In the genomic region with DNA sequence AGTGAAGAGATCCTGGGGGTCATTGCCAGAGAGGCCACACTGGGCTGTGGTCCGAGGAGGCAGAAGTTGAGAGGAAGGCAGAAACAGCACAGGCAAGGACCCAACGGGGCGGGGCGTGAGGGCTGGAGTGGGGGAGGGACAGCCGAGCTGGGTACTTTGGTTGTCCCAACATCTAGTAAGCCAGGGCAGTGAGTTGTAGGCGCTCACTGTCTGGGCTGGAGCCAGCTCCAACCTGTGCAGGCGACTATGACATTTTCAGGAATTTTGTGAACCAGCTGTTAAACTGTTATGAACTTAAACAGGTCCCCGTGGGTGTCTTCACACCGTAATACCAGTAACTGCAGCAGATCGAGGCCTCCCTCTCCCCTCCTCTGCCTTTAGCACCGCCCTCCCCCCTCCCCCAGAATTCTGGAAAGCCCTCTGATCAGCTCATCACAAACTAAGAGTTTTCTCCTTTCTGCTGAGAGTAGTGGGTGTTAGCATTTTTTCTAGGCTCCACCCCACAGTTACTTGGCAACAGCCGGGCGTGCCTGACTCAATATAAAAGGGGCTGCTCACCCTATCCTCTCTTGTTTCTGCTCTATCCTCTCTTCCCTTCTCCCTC, we compare ENCODE assay signal across 9 mouse cellular contexts.
DNase-seq lines count a peak whose midpoint lies in the region; ATAC-seq and TF ChIP-seq lines count a peak whose summit lies in the region.
"Had no signal": no experiment of that assay in that cellular context is flagged by ENCODE, and none has a peak within 500 bp of the region (broad histone marks: within the 10 kb centered on the region; RNA-seq: fewer than 3 reads in every experiment).

No protein-coding gene starts in this region.

- intact Hi-C loops in left cerebral cortex, postnatal 25 days (cut with DNase I): loop anchor here (1.0 to 5.0 kb wide), 2 partner anchors 31 to 204 kb away; no protein-coding TSS in a partner anchor

- peaks cover 60% of the 10 kb centered on the region for H3K27me3 ChIP-seq in midbrain, embryonic 10.5 days (ENCODE audit: low read depth, poor library complexity, severe bottlenecking)
- peaks cover 12% of the 10 kb centered on the region for H3K27me3 ChIP-seq in midbrain, embryonic 15.5 days (replicated peaks)
- H3K27me3 ChIP-seq in forebrain, postnatal 0 days (ENCODE audit: insufficient read depth, low read length): no peaks in the 10 kb centered on the region
- peaks cover 18% of the 10 kb centered on the region; the same call in 1 of the 2 replicates for H3K27me3 ChIP-seq in hindbrain, embryonic 14.5 days (ENCODE audit: control insufficient read depth, insufficient read depth, low read length)
- H3K27me3 ChIP-seq in liver, postnatal 0 days (ENCODE audit: insufficient read depth, low read length): peaks cover 25% of the 10 kb centered on the region

- 2% methylated on average over 13 of the region's 13 CpGs for WGBS in midbrain, embryonic 10.5 days
- 10% methylated on average over 13 of the region's 13 CpGs for WGBS in midbrain, embryonic 15.5 days
- 1% methylated on average over 13 of the region's 13 CpGs for WGBS in forebrain, postnatal 0 days
- 2% methylated on average over 13 of the region's 13 CpGs for WGBS in hindbrain, embryonic 14.5 days
- WGBS in liver, postnatal 0 days (ENCODE audit: insufficient replicate concordance): 8% methylated on average over 13 of the region's 13 CpGs

- H3K4me1 ChIP-seq in midbrain, embryonic 10.5 days: peaks cover 51% of the 10 kb centered on the region
- H3K4me1 ChIP-seq in midbrain, embryonic 15.5 days: peaks cover 28% of the 10 kb centered on the region
- peaks cover 22% of the 10 kb centered on the region for H3K4me1 ChIP-seq in forebrain, postnatal 0 days (ENCODE audit: insufficient read depth)
- H3K4me1 ChIP-seq in hindbrain, embryonic 14.5 days (replicated peaks; ENCODE audit: control insufficient read depth, insufficient read depth, low read length): peaks cover 23% of the 10 kb centered on the region
- no peaks in the 10 kb centered on the region for H3K4me1 ChIP-seq in liver, postnatal 0 days (ENCODE audit: insufficient read depth)
- H3K4me1 ChIP-seq: megakaryocyte, embryonic 14.5 days had no signal

- no peak for TF ChIP-seq EP300 in liver, postnatal 0 days (IDR thresholded peaks at IDR 0.05; ENCODE audit: low read depth)

- H3K4me2 ChIP-seq in midbrain, embryonic 15.5 days: no peak overlapping the region; the same call in 1 of the 2 replicates
- peak overlapping the region; percentile 13; the same call in 1 of the 2 replicates for H3K4me2 ChIP-seq in forebrain, postnatal 0 days (ENCODE audit: low read depth)
- no peak overlapping the region for H3K4me2 ChIP-seq in hindbrain, embryonic 14.5 days (replicated peaks)
- H3K4me2 ChIP-seq in liver, postnatal 0 days (ENCODE audit: low read depth, low read length): no peak overlapping the region

- H3K4me3 ChIP-seq in midbrain, embryonic 10.5 days: peak overlapping the region; percentile 35
- no peak overlapping the region for H3K4me3 ChIP-seq in midbrain, embryonic 15.5 days
- H3K4me3 ChIP-seq in forebrain, postnatal 0 days (ENCODE audit: low read depth, low read length): no peak overlapping the region
- no peak overlapping the region for H3K4me3 ChIP-seq in hindbrain, embryonic 14.5 days (replicated peaks; ENCODE audit: low read length)
- no peak overlapping the region for H3K4me3 ChIP-seq in liver, postnatal 0 days (ENCODE audit: low read depth, low read length)
- H3K4me3 ChIP-seq: megakaryocyte, embryonic 14.5 days had no signal

- peak overlapping the region; percentile 78 for H3K27ac ChIP-seq in midbrain, embryonic 10.5 days (replicated peaks)
- H3K27ac ChIP-seq in midbrain, embryonic 15.5 days: no peak overlapping the region
- H3K27ac ChIP-seq in forebrain, postnatal 0 days (ENCODE audit: low read depth, low read length): no peak overlapping the region
- no peak overlapping the region for H3K27ac ChIP-seq in hindbrain, embryonic 14.5 days
- no peak overlapping the region for H3K27ac ChIP-seq in liver, postnatal 0 days (ENCODE audit: low read depth)

- peaks cover 13% of the 10 kb centered on the region for H3K9me3 ChIP-seq in midbrain, embryonic 10.5 days (replicated peaks)
- no peaks in the 10 kb centered on the region for H3K9me3 ChIP-seq in midbrain, embryonic 15.5 days
- H3K9me3 ChIP-seq in forebrain, postnatal 0 days (ENCODE audit: low read length): peaks cover 9% of the 10 kb centered on the region; the same call in 1 of the 2 replicates
- no peaks in the 10 kb centered on the region for H3K9me3 ChIP-seq in hindbrain, embryonic 14.5 days (ENCODE audit: control insufficient read depth, low read length)
- peaks cover 7% of the 10 kb centered on the region; the same call in 1 of the 2 replicates for H3K9me3 ChIP-seq in liver, postnatal 0 days (ENCODE audit: low read length)

- H3K36me3 ChIP-seq in midbrain, embryonic 10.5 days: peaks cover 7% of the 10 kb centered on the region
- H3K36me3 ChIP-seq in midbrain, embryonic 15.5 days (replicated peaks): no peaks in the 10 kb centered on the region
- no peaks in the 10 kb centered on the region for H3K36me3 ChIP-seq in forebrain, postnatal 0 days (ENCODE audit: insufficient read depth)
- no peaks in the 10 kb centered on the region for H3K36me3 ChIP-seq in hindbrain, embryonic 14.5 days (replicated peaks; ENCODE audit: control insufficient read depth, insufficient read depth)
- H3K36me3 ChIP-seq in liver, postnatal 0 days (replicated peaks; ENCODE audit: insufficient read depth, low read length): no peaks in the 10 kb centered on the region

- H3K9ac ChIP-seq in midbrain, embryonic 15.5 days: no peak overlapping the region
- H3K9ac ChIP-seq in forebrain, postnatal 0 days: no peak overlapping the region
- no peak overlapping the region for H3K9ac ChIP-seq in hindbrain, embryonic 14.5 days
- no peak overlapping the region for H3K9ac ChIP-seq in liver, postnatal 0 days (replicated peaks)

- DNase-seq in midbrain, embryonic 10.5 days (ENCODE audit: low spot score): peak; percentile 58
- peak; percentile 69 for DNase-seq in forebrain, postnatal 0 days
- DNase-seq in hindbrain, embryonic 14.5 days (ENCODE audit: low spot score): no peak
- peak; percentile 47 to 79 for DNase-seq in left cerebral cortex, postnatal 25 days (ENCODE audit: low spot score in 2 of 2)
- peak; percentile 38 for DNase-seq in ovary, adult 18-20 months (ENCODE audit: low spot score)
- no peak for DNase-seq in liver, postnatal 0 days
- no peak for DNase-seq in spleen, adult 12 weeks (ENCODE audit: low spot score)

- no peak; the same call in 1 of the 2 replicates for ATAC-seq in midbrain, embryonic 15.5 days (replicated peaks)
- ATAC-seq in forebrain, postnatal 0 days: peak; percentile 87
- 0 out of 2 replicates have a peak, but pooled peaks have one; percentile 46 for ATAC-seq in hindbrain, embryonic 14.5 days (ENCODE audit: low FRiP score)
- no peak for ATAC-seq in liver, postnatal 0 days

- TF ChIP-seq CTCF in forebrain, postnatal 0 days (IDR thresholded peaks at IDR 0.05; ENCODE audit: low read depth): no peak
- no peak for TF ChIP-seq CTCF in liver, postnatal 0 days (IDR thresholded peaks at IDR 0.05; ENCODE audit: low read depth)

Comparison
In these comparisons a context has a peak if more than half of its experiments do, and no peak if none do; other contexts are left out.
1. DNase-seq: peak in midbrain, embryonic 10.5 days (single experiment), forebrain, postnatal 0 days (single experiment), left cerebral cortex, postnatal 25 days (2 of 2) and ovary, adult 18-20 months (single experiment); none in hindbrain, embryonic 14.5 days (single experiment), liver, postnatal 0 days (single experiment) and spleen, adult 12 weeks (single experiment).
2. ATAC-seq: peak in forebrain, postnatal 0 days (single experiment) and hindbrain, embryonic 14.5 days (single experiment); none in midbrain, embryonic 15.5 days (single experiment) and liver, postnatal 0 days (single experiment).